Mouse (Mus musculus): ENCODE data around the gene Lime1.

DNA sequence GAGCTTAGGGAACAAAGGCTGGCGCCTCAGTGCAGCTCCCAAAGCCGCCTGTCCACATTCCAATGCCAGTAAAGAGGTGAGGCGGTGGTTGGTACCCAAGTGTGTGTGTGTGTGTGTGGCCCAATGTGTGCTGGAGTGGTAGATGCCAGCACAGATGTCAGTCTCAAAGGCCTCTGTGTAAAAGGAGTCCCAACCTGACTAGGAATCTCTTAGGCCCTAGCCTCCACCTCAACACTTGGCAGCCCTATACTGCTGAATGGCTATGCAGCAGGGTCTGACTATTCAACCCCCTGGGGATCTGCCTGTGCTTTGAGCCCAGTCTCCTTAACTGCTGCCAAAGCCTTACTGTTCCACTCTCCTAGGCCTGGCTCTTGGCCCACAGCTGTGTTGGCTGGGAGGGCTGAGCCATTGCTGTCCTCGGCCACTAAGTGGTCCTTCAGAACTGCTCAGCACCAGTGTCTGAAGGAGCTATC lies 5.1 kb downstream of the Lime1 start:
- TF ChIP-seq CTCF (IDR thresholded peaks at IDR 0.05; ENCODE audit: low read depth) (no peak), EP300 (IDR thresholded peaks at IDR 0.05; ENCODE audit: low read depth) (no peak)

All from heart, postnatal 0 days (tissue).